Mouse (Mus musculus) C2C12 (cell line): Measurements from ENCODE around the gene Vps18.

Source experiments
- CEBPB ChIP-seq: IDR thresholded peaks from one replicate; pipeline ENCODE4 v1.6.1; 2011; ENCODE audit warnings: low read depth, mild to moderate bottlenecking, control low read depth, moderate library complexity
- CTCF ChIP-seq: IDR thresholded peaks from one replicate; pipeline ENCODE4 v1.5.1; 2011; ENCODE audit not compliant: control insufficient read depth, insufficient read depth, insufficient read length
- FOSL1 ChIP-seq: IDR thresholded peaks from one replicate; pipeline ENCODE4 v1.8.0; 2011; ENCODE audit warnings: mild to moderate bottlenecking, low read length; ENCODE audit not compliant: poor library complexity, insufficient read depth, severe bottlenecking
- MAX ChIP-seq: IDR thresholded peaks from one replicate; pipeline ENCODE4 v1.6.1; 2011; ENCODE audit warnings: mild to moderate bottlenecking, control low read depth
- MYOD1 ChIP-seq: IDR thresholded peaks from one replicate; pipeline ENCODE4 v1.6.1; 2011; ENCODE audit warnings: low read depth; ENCODE audit not compliant: control insufficient read depth, insufficient read length
- MYOG ChIP-seq: IDR thresholded peaks from one replicate; pipeline ENCODE4 v1.6.1; 2011; ENCODE audit not compliant: control insufficient read depth, insufficient read length; ENCODE audit errors: extremely low read depth
- USF1 ChIP-seq: IDR thresholded peaks from one replicate; pipeline ENCODE4 v1.6.1; 2011; ENCODE audit warnings: low read depth, mild to moderate bottlenecking, control low read depth, moderate library complexity

DNA sequence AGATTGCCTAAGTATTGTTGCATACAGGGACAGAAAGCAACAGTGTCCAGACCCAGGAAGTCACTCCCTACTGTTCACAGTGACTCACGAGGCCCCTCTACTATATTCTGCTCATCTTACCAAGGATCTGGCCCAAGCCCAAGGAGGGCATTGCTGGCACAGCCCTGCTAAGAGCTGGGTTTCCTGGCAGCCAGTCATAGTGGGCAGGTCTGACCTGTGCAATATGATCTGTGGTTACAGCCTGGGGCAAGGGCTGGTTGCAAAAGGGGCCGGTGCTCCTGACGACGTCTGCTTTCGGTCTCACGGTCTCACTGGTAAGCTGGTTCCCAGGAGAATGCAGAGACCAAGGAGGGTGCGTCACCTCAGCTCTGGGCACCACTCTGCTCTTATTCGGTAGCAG, 25.6 kb upstream of the Vps18 start:
- no peak for TF ChIP-seq CTCF
- no peak for TF ChIP-seq MYOG
- no peak for TF ChIP-seq FOSL1
- TF ChIP-seq MAX: peak; percentile 79
- peak; percentile 59 for TF ChIP-seq CEBPB
- no peak for TF ChIP-seq USF1
- peak; percentile 12 for TF ChIP-seq MYOD1
